Mouse (Mus musculus) neural tube, embryonic 15.5 days (tissue): ENCODE data around the gene Aldh3b1. TPM values are rescaled to one million over a fixed set of nuclear protein-coding genes. Genes with fewer than 3 reads are reported as not detected.

Source experiments
- polyA plus RNA-seq: library from polyadenylated mRNA; unstranded; fragments of >200 nt; fragmentation: Nextera tagmentation; extraction: Ambion mirVana; gene quantifications from 2 replicates; pipeline ENCODE4 v1.2.1, GENCODE M21; 2015

The Aldh3b1 gene
- polyA plus RNA-seq, 1 experiment from 2014 or later = 2.5 TPM

Other genes starting within 250 kb of the Aldh3b1 start
- gene Lrp5, start 243.2 kb downstream of the Aldh3b1 start, polyA plus RNA-seq = 1.2 and 2.1 TPM in 2 replicates
- gene 1810055G02Rik, start 221.5 kb downstream of the Aldh3b1 start, polyA plus RNA-seq = 35.1 and 36.5 TPM in 2 replicates
- 38.3 and 39.5 TPM in 2 replicates for gene Kmt5b, start 162.4 kb downstream of the Aldh3b1 start, polyA plus RNA-seq
- gene Chka, start 78.0 kb downstream of the Aldh3b1 start, polyA plus RNA-seq = 59.9 and 68.7 TPM in 2 replicates
- gene Tcirg1, start 22.7 kb downstream of the Aldh3b1 start, polyA plus RNA-seq = 20.3 and 29.0 TPM in 2 replicates
- gene Ndufs8, start 17.0 kb downstream of the Aldh3b1 start, polyA plus RNA-seq = 308 and 330 TPM in 2 replicates
- gene Unc93b1, start 5.4 kb upstream of the Aldh3b1 start, polyA plus RNA-seq = 15.0 and 20.6 TPM in 2 replicates
- not detected in 2 replicates for gene Aldh3b3, start 28.8 kb upstream of the Aldh3b1 start, polyA plus RNA-seq
- gene Aldh3b2, start 42.5 kb upstream of the Aldh3b1 start, polyA plus RNA-seq = 0.20 and 1.6 TPM in 2 replicates
- gene Acy3, start 56.8 kb upstream of the Aldh3b1 start, polyA plus RNA-seq = 2.8 and 4.6 TPM in 2 replicates
- gene Tbx10, start 62.9 kb upstream of the Aldh3b1 start, polyA plus RNA-seq = 0.08 TPM in 1 of 2 replicates, not detected in the other
- 26.1 and 26.8 TPM in 2 replicates for gene Nudt8, start 70.8 kb upstream of the Aldh3b1 start, polyA plus RNA-seq
- 4.5 and 5.7 TPM in 2 replicates for gene Gm49405, start 70.8 kb upstream of the Aldh3b1 start, polyA plus RNA-seq
- 6.0 and 6.7 TPM in 2 replicates for gene Doc2g, start 73.5 kb upstream of the Aldh3b1 start, polyA plus RNA-seq
- gene Ndufv1, start 83.0 kb upstream of the Aldh3b1 start, polyA plus RNA-seq = 262 and 279 TPM in 2 replicates
- gene Gstp1, start 108.2 kb upstream of the Aldh3b1 start, polyA plus RNA-seq = 552 and 568 TPM in 2 replicates
- gene Gstp2, start 116.2 kb upstream of the Aldh3b1 start, polyA plus RNA-seq = 1.9 and 7.6 TPM in 2 replicates
- gene Gstp3, start 129.8 kb upstream of the Aldh3b1 start, polyA plus RNA-seq = 1.1 TPM in 1 of 2 replicates, not detected in the other
- gene Cabp2, start 151.8 kb upstream of the Aldh3b1 start, polyA plus RNA-seq = not detected in 2 replicates
- gene Cdk2ap2, start 167.4 kb upstream of the Aldh3b1 start, polyA plus RNA-seq = 88.7 and 99.0 TPM in 2 replicates
- 72.1 and 80.9 TPM in 2 replicates for gene Pitpnm1, start 170.2 kb upstream of the Aldh3b1 start, polyA plus RNA-seq
- 105 and 111 TPM in 2 replicates for gene Aip, start 196.1 kb upstream of the Aldh3b1 start, polyA plus RNA-seq
- gene Gpr152, start 210.0 kb upstream of the Aldh3b1 start, polyA plus RNA-seq = not detected in 2 replicates
- gene Cabp4, start 214.2 kb upstream of the Aldh3b1 start, polyA plus RNA-seq = 0.20 and 0.28 TPM in 2 replicates
- gene Coro1b, start 218.8 kb upstream of the Aldh3b1 start, polyA plus RNA-seq = 102 and 141 TPM in 2 replicates
- gene Ptprcap, start 223.8 kb upstream of the Aldh3b1 start, polyA plus RNA-seq = 1.0 and 52.3 TPM in 2 replicates
- 54.4 and 56.3 TPM in 2 replicates for gene Rps6kb2, start 233.5 kb upstream of the Aldh3b1 start, polyA plus RNA-seq
- gene Carns1, start 245.7 kb upstream of the Aldh3b1 start, polyA plus RNA-seq = 5.9 and 6.4 TPM in 2 replicates